Mouse (Mus musculus): Measurements from ENCODE around the gene Vat1l.

GRCm38 (mm10) chr8:114346045-114346444 is 140.6 kb downstream of the Vat1l start:
- TF ChIP-seq CTCF (IDR thresholded peaks at IDR 0.05; ENCODE audit: low read depth) (no peak), EP300 (optimal IDR thresholded peaks at IDR 0.05) (no peak)
